Mouse (Mus musculus): ENCODE measurements around the gene Ilf2. TPM values are rescaled to one million over a fixed set of nuclear protein-coding genes. Genes with fewer than 3 reads are reported as not detected.

Ilf2 gene
- polyA plus RNA-seq, 1 experiment from 2014 or later = 269 TPM

- H3K9ac ChIP-seq (replicated peaks; ENCODE audit: low read depth, low read length) = peak overlapping the region; percentile 46; the same call in 1 of the 2 replicates
- no peaks in the 10 kb centered on the region for H3K36me3 ChIP-seq (ENCODE audit: control insufficient read depth, insufficient read depth, low read length)
- 1% methylated on average over 15 of the region's 15 CpGs for WGBS
- peak overlapping the region; percentile 56 for H3K4me3 ChIP-seq (ENCODE audit: low read depth, low read length)
- H3K4me2 ChIP-seq (ENCODE audit: low read depth, low read length) = peak overlapping the region; percentile 87
- peaks cover 20% of the 10 kb centered on the region for H3K27me3 ChIP-seq (ENCODE audit: control insufficient read depth, insufficient read depth, low read length)
- H3K27ac ChIP-seq (ENCODE audit: low read depth, low read length) = no peak overlapping the region
- H3K4me1 ChIP-seq (ENCODE audit: control insufficient read depth, insufficient read depth, low read length) = 0 out of 2 replicates have a peak, but pooled peaks cover 2% of the 10 kb centered on the region
- no peaks in the 10 kb centered on the region for H3K9me3 ChIP-seq (ENCODE audit: control insufficient read depth, low read length)
- ATAC-seq (ENCODE audit: low read depth) = peak; percentile 21; the same call in 1 of the 2 replicates
These were observed 9.6 kb upstream of the Ilf2 start for GRCm38 (mm10) chr3:90466311-90466766.

GRCm38 (mm10) chr3:90467618-90468300 lies 8.2 kb upstream of the Ilf2 start:
- Histone ChIP-seq H3K36me3 (ENCODE audit: control insufficient read depth, insufficient read depth, low read length) (no peaks in the 10 kb centered on the region), H3K4me2 (ENCODE audit: low read depth, low read length) (no peak overlapping the region), H3K9me3 (ENCODE audit: control insufficient read depth, low read length) (no peaks in the 10 kb centered on the region), H3K27me3 (ENCODE audit: control insufficient read depth, insufficient read depth, low read length) (peaks cover 20% of the 10 kb centered on the region), H3K4me3 (ENCODE audit: low read depth, low read length) (no peak overlapping the region), H3K9ac (replicated peaks; ENCODE audit: low read depth, low read length) (no peak overlapping the region), H3K27ac (ENCODE audit: low read depth, low read length) (no peak overlapping the region), H3K4me1 (ENCODE audit: control insufficient read depth, insufficient read depth, low read length) (0 out of 2 replicates have a peak, but pooled peaks cover 2% of the 10 kb centered on the region)
- WGBS = 91% methylated on average over 10 of the region's 10 CpGs
- no peak for ATAC-seq (ENCODE audit: low read depth)

- peaks cover 4% of the 10 kb centered on the region; the same call in 1 of the 2 replicates for H3K4me1 ChIP-seq (ENCODE audit: control insufficient read depth, insufficient read depth, low read length)
- H3K4me3 ChIP-seq (ENCODE audit: low read depth, low read length) = no peak overlapping the region
- H3K27me3 ChIP-seq (ENCODE audit: control insufficient read depth, insufficient read depth, low read length) = no peaks in the 10 kb centered on the region
- WGBS = 30% methylated on average over 3 of the region's 3 CpGs
- H3K27ac ChIP-seq (ENCODE audit: low read depth, low read length) = no peak overlapping the region
- no peaks in the 10 kb centered on the region for H3K36me3 ChIP-seq (ENCODE audit: control insufficient read depth, insufficient read depth, low read length)
- no peak overlapping the region for H3K9ac ChIP-seq (replicated peaks; ENCODE audit: low read depth, low read length)
- ATAC-seq (ENCODE audit: low read depth) = no peak
- H3K9me3 ChIP-seq (ENCODE audit: control insufficient read depth, low read length) = no peaks in the 10 kb centered on the region
- H3K4me2 ChIP-seq (ENCODE audit: low read depth, low read length) = no peak overlapping the region
These were observed 3.7 kb upstream of the Ilf2 start for GRCm38 (mm10) chr3:90472213-90472612.

- Histone ChIP-seq H3K4me1 (ENCODE audit: control insufficient read depth, insufficient read depth, low read length) (peaks cover 6% of the 10 kb centered on the region; the same call in 1 of the 2 replicates), H3K9me3 (ENCODE audit: control insufficient read depth, low read length) (no peaks in the 10 kb centered on the region), H3K27me3 (ENCODE audit: control insufficient read depth, insufficient read depth, low read length) (no peaks in the 10 kb centered on the region), H3K4me3 (ENCODE audit: low read depth, low read length) (peak overlapping the region; percentile 20; the same call in 1 of the 2 replicates), H3K36me3 (ENCODE audit: control insufficient read depth, insufficient read depth, low read length) (peaks cover 11% of the 10 kb centered on the region), H3K4me2 (ENCODE audit: low read depth, low read length) (peak overlapping the region; percentile 40), H3K9ac (replicated peaks; ENCODE audit: low read depth, low read length) (no peak overlapping the region), H3K27ac (ENCODE audit: low read depth, low read length) (no peak overlapping the region)
- WGBS = 41% methylated on average over 15 of the region's 16 CpGs
- peak; percentile 40 for ATAC-seq (ENCODE audit: low read depth)
These were observed 635 bp upstream of the Ilf2 start for GRCm38 (mm10) chr3:90475151-90475830.

DNA sequence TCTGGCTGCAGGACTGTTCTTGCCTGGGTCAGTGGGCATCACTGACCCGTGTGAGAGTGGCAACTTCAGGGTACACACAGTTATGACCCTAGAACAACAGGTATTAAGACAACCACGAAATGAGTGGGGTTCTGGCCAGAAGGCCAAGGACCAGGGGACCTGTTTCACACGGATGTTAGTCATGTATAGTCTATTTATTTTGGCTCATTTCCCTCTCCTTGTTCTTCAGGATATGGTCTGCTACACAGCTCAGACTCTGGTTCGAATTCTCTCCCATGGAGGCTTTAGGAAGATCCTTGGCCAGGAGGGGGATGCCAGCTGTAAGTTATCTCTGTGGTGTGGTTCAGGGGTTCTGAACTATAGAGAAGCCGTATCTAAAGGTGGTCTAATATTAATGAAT lies 11.1 kb downstream of the Ilf2 start:
- no peak for ATAC-seq (ENCODE audit: low read depth)
- H3K36me3 ChIP-seq (ENCODE audit: control insufficient read depth, insufficient read depth, low read length) = peaks cover 69% of the 10 kb centered on the region
- H3K27ac ChIP-seq (ENCODE audit: low read depth, low read length) = no peak overlapping the region
- no peak overlapping the region for H3K4me3 ChIP-seq (ENCODE audit: low read depth, low read length)
- no peak overlapping the region for H3K4me2 ChIP-seq (ENCODE audit: low read depth, low read length)
- WGBS = 85% methylated on average over 5 of the region's 5 CpGs
- no peaks in the 10 kb centered on the region for H3K9me3 ChIP-seq (ENCODE audit: control insufficient read depth, low read length)
- no peak overlapping the region for H3K9ac ChIP-seq (replicated peaks; ENCODE audit: low read depth, low read length)
- H3K27me3 ChIP-seq (ENCODE audit: control insufficient read depth, insufficient read depth, low read length) = no peaks in the 10 kb centered on the region
- peaks cover 7% of the 10 kb centered on the region; the same call in 1 of the 2 replicates for H3K4me1 ChIP-seq (ENCODE audit: control insufficient read depth, insufficient read depth, low read length)

- ATAC-seq (ENCODE audit: low read depth) = no peak
- no peaks in the 10 kb centered on the region for H3K9me3 ChIP-seq (ENCODE audit: control insufficient read depth, low read length)
- H3K36me3 ChIP-seq (ENCODE audit: control insufficient read depth, insufficient read depth, low read length) = peaks cover 55% of the 10 kb centered on the region
These were observed 12.7 kb downstream of the Ilf2 start for GRCm38 (mm10) chr3:90488576-90488975.

DNA sequence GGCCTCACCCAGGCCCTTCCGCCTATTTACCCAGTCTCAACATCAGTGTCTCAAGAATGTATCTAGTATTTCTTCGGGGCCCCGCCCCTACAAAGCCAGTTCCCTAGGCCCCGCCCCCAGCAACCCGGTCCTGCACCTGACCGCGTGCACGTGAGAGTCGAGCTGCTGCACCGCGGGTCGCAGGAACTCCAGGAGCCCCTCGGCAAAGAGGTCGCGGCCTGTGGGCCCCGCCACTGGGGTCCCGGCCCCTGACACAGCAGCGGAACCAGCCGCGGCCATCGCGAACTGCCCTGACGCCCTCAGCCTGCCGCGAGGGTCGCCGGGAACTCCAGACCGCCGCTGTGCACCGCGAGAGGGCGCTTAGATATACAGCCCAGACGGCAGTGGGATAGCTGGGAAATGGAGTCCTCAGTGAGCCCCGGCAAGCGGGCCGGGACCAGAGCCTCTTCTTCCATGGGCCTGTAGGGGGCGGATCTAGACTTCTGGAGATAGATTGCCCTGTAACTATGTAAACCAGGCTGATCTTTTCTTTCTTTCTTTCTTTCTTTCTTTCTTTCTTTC lies 14.8 kb downstream of the Ilf2 start, which contains the start of gene Snapin:
Gene Snapin (minus strand): TSS at position 338 of the 561 bp plus-strand sequence.
- H3K27me3 ChIP-seq (ENCODE audit: control insufficient read depth, insufficient read depth, low read length) = no peaks in the 10 kb centered on the region
- H3K4me3 ChIP-seq (ENCODE audit: low read depth, low read length) = peak within 1 kb of the TSS; percentile 73
- peaks cover 7% of the 10 kb centered on the region; the same call in 1 of the 2 replicates for H3K4me1 ChIP-seq (ENCODE audit: control insufficient read depth, insufficient read depth, low read length)
- ATAC-seq (ENCODE audit: low read depth) = peak; percentile 98
- no peaks in the 10 kb centered on the region for H3K9me3 ChIP-seq (ENCODE audit: control insufficient read depth, low read length)
- WGBS = under 1% methylated on average over 37 of the region's 37 CpGs
- H3K27ac ChIP-seq (ENCODE audit: low read depth, low read length) = 0 out of 2 replicates have a peak within 1 kb of the TSS, but pooled peaks have one; percentile 55
- H3K4me2 ChIP-seq (ENCODE audit: low read depth, low read length) = peak within 1 kb of the TSS; percentile 64
- peak within 1 kb of the TSS; percentile 74 for H3K9ac ChIP-seq (replicated peaks; ENCODE audit: low read depth, low read length)
- peaks cover 39% of the 10 kb centered on the region for H3K36me3 ChIP-seq (ENCODE audit: control insufficient read depth, insufficient read depth, low read length)

More at GRCm38 (mm10) chr3:90488576-90488975, 12.7 kb downstream of the Ilf2 start:
- no peak overlapping the region for H3K27ac ChIP-seq (ENCODE audit: low read depth, low read length)
- no peak overlapping the region for H3K4me3 ChIP-seq (ENCODE audit: low read depth, low read length)
- H3K27me3 ChIP-seq (ENCODE audit: control insufficient read depth, insufficient read depth, low read length) = no peaks in the 10 kb centered on the region
- H3K4me1 ChIP-seq (ENCODE audit: control insufficient read depth, insufficient read depth, low read length) = peaks cover 7% of the 10 kb centered on the region; the same call in 1 of the 2 replicates
- H3K4me2 ChIP-seq (ENCODE audit: low read depth, low read length) = no peak overlapping the region
- no peak overlapping the region for H3K9ac ChIP-seq (replicated peaks; ENCODE audit: low read depth, low read length)
- 93% methylated on average over 6 of the region's 6 CpGs for WGBS

DNA sequence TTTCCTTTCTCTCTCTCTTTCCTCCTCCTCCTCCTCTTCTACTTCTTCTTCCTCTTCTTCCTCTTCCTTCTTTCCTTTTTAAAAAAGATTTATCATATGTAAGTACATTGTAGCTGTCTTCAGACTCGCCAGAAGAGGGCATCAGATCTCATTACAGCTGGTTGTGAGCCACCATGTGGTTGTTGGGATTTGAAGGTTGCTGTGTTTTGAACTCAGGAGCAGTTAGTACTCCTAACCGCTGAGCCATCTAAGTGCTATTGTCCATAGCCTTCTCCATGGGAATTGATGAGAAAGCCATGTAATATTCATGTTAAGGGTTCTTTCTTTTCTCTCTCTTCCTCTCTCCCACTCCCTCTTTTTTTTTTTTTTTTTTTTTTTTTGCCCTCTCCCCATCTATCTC lies 15.4 kb downstream of the Ilf2 start:
- no peak overlapping the region for H3K4me3 ChIP-seq (ENCODE audit: low read depth, low read length)
- no peak for ATAC-seq (ENCODE audit: low read depth)
- no peaks in the 10 kb centered on the region for H3K27me3 ChIP-seq (ENCODE audit: control insufficient read depth, insufficient read depth, low read length)
- 42% methylated on average over 2 of the region's 2 CpGs for WGBS
- no peak overlapping the region for H3K27ac ChIP-seq (ENCODE audit: low read depth, low read length)
- H3K4me2 ChIP-seq (ENCODE audit: low read depth, low read length) = no peak overlapping the region
- H3K4me1 ChIP-seq (ENCODE audit: control insufficient read depth, insufficient read depth, low read length) = peaks cover 7% of the 10 kb centered on the region; the same call in 1 of the 2 replicates
- H3K36me3 ChIP-seq (ENCODE audit: control insufficient read depth, insufficient read depth, low read length) = peaks cover 38% of the 10 kb centered on the region
- H3K9me3 ChIP-seq (ENCODE audit: control insufficient read depth, low read length) = no peaks in the 10 kb centered on the region
- H3K9ac ChIP-seq (replicated peaks; ENCODE audit: low read depth, low read length) = no peak overlapping the region
